Mouse (Mus musculus) thymus, adult 2 months (tissue): ENCODE results near the gene 2700049A03Rik.

Experiments used
- CTCF ChIP-seq: fragments of 200-500 bp; IDR thresholded peaks from 2 replicates; pipeline ENCODE4 v1.5.1; 2012; ENCODE audit warnings: mild to moderate bottlenecking, control low read depth, low read length, moderate library complexity, borderline replicate concordance; ENCODE audit not compliant: control insufficient read depth, poor library complexity, insufficient read depth; ENCODE audit errors: extremely low read depth
- POLR2A ChIP-seq: fragments of 200-500 bp; IDR thresholded peaks from 2 replicates; pipeline ENCODE4 v1.6.1; 2012; ENCODE audit warnings: mild to moderate bottlenecking, low read length, control low read depth, moderate library complexity; ENCODE audit not compliant: control insufficient read depth, poor library complexity, insufficient read depth; ENCODE audit errors: extremely low read depth

GRCm38 (mm10) chr12:71122731-71123130, 13.9 kb upstream of the 2700049A03Rik start:
- no peak for TF ChIP-seq POLR2A
- no peak for TF ChIP-seq CTCF
